Mouse (Mus musculus) myocyte (in vitro differentiated cells): ENCODE measurements at regions not wholly inside any gene's neighbourhood (a gene's known extent, or its start where the extent isn't known, plus 50 kb on each side); places are given as distances from the start of the nearest gene placed in this dataset.

Experiments
- H3K27me3 ChIP-seq: one replicate; pipeline ENCODE4 v1.6.1; 2011; ENCODE audit not compliant: control insufficient read depth, insufficient read depth, insufficient read length
- H3K36me3 ChIP-seq: one replicate; pipeline ENCODE4 v1.6.1; 2011; ENCODE audit not compliant: control insufficient read depth, insufficient read depth
- H3K4me2 ChIP-seq: one replicate; pipeline ENCODE4 v1.6.1; 2011; ENCODE audit warnings: low read depth, control low read depth
- H3K4me3 ChIP-seq: one replicate; pipeline ENCODE4 v1.5.1; 2011; ENCODE audit warnings: mild to moderate bottlenecking, control low read depth, moderate library complexity
- H3K79me2 ChIP-seq: one replicate; pipeline ENCODE4 v1.6.1; 2011; ENCODE audit not compliant: control insufficient read depth, insufficient read depth
- H3ac ChIP-seq: one replicate; pipeline ENCODE4 v1.6.1; 2011; ENCODE audit not compliant: control insufficient read depth, insufficient read length
- CEBPB ChIP-seq: IDR thresholded peaks from 2 replicates; pipeline ENCODE4 v1.6.1; 2011; ENCODE audit warnings: mild to moderate bottlenecking, moderate library complexity; ENCODE audit not compliant: poor library complexity, insufficient read depth, severe bottlenecking
- E2F4 ChIP-seq: IDR thresholded peaks from one replicate; pipeline ENCODE4 v1.6.1; 2011; ENCODE audit warnings: mild to moderate bottlenecking, control low read depth, moderate library complexity; ENCODE audit not compliant: insufficient read depth
- MAX ChIP-seq: IDR thresholded peaks from one replicate; pipeline ENCODE4 v1.6.1; 2011; ENCODE audit warnings: low read depth, mild to moderate bottlenecking, control low read depth
- MYOD1 ChIP-seq, 3 experiments: IDR thresholded peaks; one replicate each; pipeline ENCODE4 v1.6.1; 2011; ENCODE audit warnings: control low read depth in 2 of 3, low read depth in 2 of 3, mild to moderate bottlenecking in 2 of 3, moderate library complexity in 1 of 3; ENCODE audit not compliant: insufficient read length in 2 of 3, control insufficient read depth in 1 of 3
- MYOG ChIP-seq, 3 experiments: IDR thresholded peaks; one replicate each; pipeline ENCODE4 v1.6.1; 2011; ENCODE audit warnings: control low read depth in 2 of 3, low read depth in 2 of 3, mild to moderate bottlenecking in 2 of 3; ENCODE audit not compliant: insufficient read length in 2 of 3, control insufficient read depth in 1 of 3, insufficient read depth in 1 of 3
- POLR2A ChIP-seq: IDR thresholded peaks from one replicate; pipeline ENCODE4 v1.6.1; 2011; ENCODE audit warnings: low read depth, mild to moderate bottlenecking, control low read depth, moderate library complexity; ENCODE audit not compliant: insufficient read length
- POLR2AphosphoS2 ChIP-seq: IDR thresholded peaks from one replicate; pipeline ENCODE4 v1.6.1; 2011; ENCODE audit warnings: low read depth, control low read depth; ENCODE audit not compliant: insufficient read length
- REST ChIP-seq: IDR thresholded peaks from one replicate; pipeline ENCODE4 v1.6.1; 2011; ENCODE audit warnings: mild to moderate bottlenecking, control low read depth, moderate library complexity; ENCODE audit not compliant: insufficient read depth, insufficient read length
- SRF ChIP-seq: IDR thresholded peaks from one replicate; pipeline ENCODE4 v1.6.1; 2011; ENCODE audit warnings: low read depth; ENCODE audit not compliant: control insufficient read depth, insufficient read length
- TCF12 ChIP-seq: IDR thresholded peaks from one replicate; pipeline ENCODE4 v1.6.1; 2011; ENCODE audit warnings: mild to moderate bottlenecking, control low read depth; ENCODE audit not compliant: poor library complexity, insufficient read depth, severe bottlenecking
- TCF3 ChIP-seq: IDR thresholded peaks from one replicate; pipeline ENCODE4 v1.6.1; 2011; ENCODE audit warnings: low read depth, control low read depth; ENCODE audit not compliant: insufficient read length
- USF1 ChIP-seq: IDR thresholded peaks from one replicate; pipeline ENCODE4 v1.6.1; 2011; ENCODE audit warnings: low read depth, mild to moderate bottlenecking, control low read depth, moderate library complexity

- H3ac ChIP-seq: no peak overlapping the region
- H3K4me3 ChIP-seq: no peak overlapping the region
- H3K4me2 ChIP-seq: no peak overlapping the region
- H3K36me3 ChIP-seq: no peaks in the 10 kb centered on the region
- no peaks in the 10 kb centered on the region for H3K27me3 ChIP-seq
- H3K79me2 ChIP-seq: no peaks in the 10 kb centered on the region
- no peak for TF ChIP-seq E2F4
- TF ChIP-seq MYOG (IDR thresholded peaks at IDR 0.05; ENCODE audit: control insufficient read depth in 1 of 3, insufficient read depth in 1 of 3, insufficient read length in 2 of 3, low read depth in 2 of 3): no peak
- TF ChIP-seq USF1: no peak
- TF ChIP-seq TCF12: no peak
- no peak for TF ChIP-seq MYOD1 (IDR thresholded peaks at IDR 0.05; ENCODE audit: control insufficient read depth in 1 of 3, insufficient read length in 2 of 3, low read depth in 2 of 3)
- TF ChIP-seq SRF: no peak
- no peak for TF ChIP-seq CEBPB
- no peak for TF ChIP-seq REST
- TF ChIP-seq TCF3: no peak
- no peak for TF ChIP-seq POLR2AphosphoS2
- no peak for TF ChIP-seq MAX
- no peak for TF ChIP-seq POLR2A
Observed at GRCm38 (mm10) chr15:51323284-51323683, 2561.4 kb upstream of the Gm7489 start.

DNA sequence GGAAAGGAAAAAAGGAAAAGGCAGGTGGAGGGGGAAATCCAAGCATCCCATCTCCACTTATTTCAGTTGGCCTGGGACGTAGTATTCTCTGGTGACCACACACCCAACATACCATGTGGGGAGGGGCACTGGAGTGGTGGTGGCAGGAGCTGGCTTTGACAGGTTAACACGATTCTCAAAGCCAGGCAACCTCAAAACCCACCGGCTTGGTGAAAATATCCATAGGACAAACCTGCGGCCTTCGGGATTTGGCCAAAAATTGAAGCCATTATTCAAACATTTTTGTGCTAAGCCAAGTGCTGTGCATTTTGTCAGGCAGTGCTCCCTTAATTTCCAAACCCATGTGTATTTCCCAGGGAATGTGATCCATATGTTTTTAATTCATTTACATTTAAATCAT, 2560.5 kb upstream of the Gm7489 start:
- Histone ChIP-seq H3ac (no peak overlapping the region), H3K27me3 (no peaks in the 10 kb centered on the region)
- TF ChIP-seq TCF3 (no peak), TCF12 (no peak), CEBPB (no peak), POLR2A (no peak), MYOG (IDR thresholded peaks at IDR 0.05; ENCODE audit: control insufficient read depth in 1 of 3, insufficient read depth in 1 of 3, insufficient read length in 2 of 3, low read depth in 2 of 3) (no peak), SRF (no peak), E2F4 (no peak), REST (no peak), USF1 (no peak)

DNA sequence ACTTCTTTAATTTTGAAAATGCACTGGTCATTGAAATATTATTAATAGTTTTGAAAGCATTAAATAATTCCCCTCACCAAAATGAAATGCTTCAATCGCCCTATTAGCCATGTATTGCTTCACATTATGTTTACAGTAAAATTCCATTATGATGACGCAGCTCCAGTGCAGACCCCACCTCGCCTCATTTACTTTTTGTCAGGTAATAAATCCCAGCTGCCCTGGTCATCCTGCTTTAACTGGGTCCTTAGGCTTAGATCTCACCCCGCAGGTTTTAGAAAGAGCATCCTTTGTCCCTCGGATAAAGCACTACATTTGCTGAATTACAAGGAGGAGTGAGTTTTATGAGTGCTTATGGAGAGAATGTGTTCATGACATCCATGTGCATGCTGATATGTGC, 2557.0 kb upstream of the Gm7489 start:
- Histone ChIP-seq H3K4me2 (no peak overlapping the region), H3K36me3 (no peaks in the 10 kb centered on the region), H3ac (no peak overlapping the region), H3K4me3 (no peak overlapping the region), H3K27me3 (no peaks in the 10 kb centered on the region), H3K79me2 (no peaks in the 10 kb centered on the region)
- TF ChIP-seq E2F4: no peak
- no peak for TF ChIP-seq SRF
- TF ChIP-seq TCF12: no peak
- TF ChIP-seq POLR2A: no peak
- TF ChIP-seq MYOG (IDR thresholded peaks at IDR 0.05; ENCODE audit: control insufficient read depth in 1 of 3, insufficient read depth in 1 of 3, insufficient read length in 2 of 3, low read depth in 2 of 3): no peak

More for the DNA sequence above, 2560.5 kb upstream of the Gm7489 start:
- H3K36me3 ChIP-seq: no peaks in the 10 kb centered on the region
- no peaks in the 10 kb centered on the region for H3K79me2 ChIP-seq
- no peak overlapping the region for H3K4me2 ChIP-seq
- H3K4me3 ChIP-seq: no peak overlapping the region

DNA sequence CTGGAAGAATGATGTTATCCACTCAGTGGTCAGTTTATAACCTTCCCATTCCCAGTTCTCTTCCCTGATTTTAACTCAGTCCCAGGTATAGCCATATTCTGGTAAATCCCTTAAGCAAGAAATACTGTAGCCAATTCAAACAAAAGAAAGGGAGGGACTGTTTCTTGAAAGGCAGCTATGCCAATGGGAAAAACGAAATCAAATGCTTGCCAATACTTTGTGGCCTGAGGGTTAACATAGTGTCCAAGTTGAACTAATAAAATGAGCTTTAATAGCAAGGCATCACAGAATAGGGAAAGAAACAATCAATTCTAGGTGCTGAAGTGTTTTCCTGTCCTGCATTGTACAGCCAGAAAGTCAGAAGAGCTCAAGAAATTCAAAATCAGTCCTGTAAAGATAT, 2548.3 kb upstream of the Gm7489 start:
- Histone ChIP-seq H3K4me2 (no peak overlapping the region), H3K4me3 (no peak overlapping the region), H3ac (no peak overlapping the region), H3K36me3 (no peaks in the 10 kb centered on the region), H3K27me3 (no peaks in the 10 kb centered on the region), H3K79me2 (no peaks in the 10 kb centered on the region)
- TF ChIP-seq TCF12: no peak

GRCm38 (mm10) chr15:51346301-51346700, 2538.4 kb upstream of the Gm7489 start:
- TF ChIP-seq CEBPB: no peak
- no peak for TF ChIP-seq E2F4
- TF ChIP-seq MAX: no peak
- no peak for TF ChIP-seq SRF
- TF ChIP-seq POLR2A: no peak
- TF ChIP-seq TCF3: no peak
- no peak for TF ChIP-seq POLR2AphosphoS2
- no peak for TF ChIP-seq USF1
- no peaks in the 10 kb centered on the region for H3K79me2 ChIP-seq
- H3ac ChIP-seq: no peak overlapping the region
- H3K27me3 ChIP-seq: no peaks in the 10 kb centered on the region
- no peak overlapping the region for H3K4me3 ChIP-seq
- no peaks in the 10 kb centered on the region for H3K36me3 ChIP-seq
- H3K4me2 ChIP-seq: no peak overlapping the region
